Mouse (Mus musculus) megakaryocyte, adult 5-6 weeks (primary cell): Measurements from ENCODE around the gene Rassf10. TPM values are rescaled to one million over a fixed set of nuclear protein-coding genes. Genes with fewer than 3 reads are reported as not detected.

Experiments
- ATAC-seq: 2 replicates; pipeline ENCODE4 v1.8.0; 2016; ENCODE audit warnings: mild to moderate bottlenecking, inconsistent platforms; ENCODE audit not compliant: poor library complexity, severe bottlenecking
- total RNA-seq, 2 experiments: library from RNA; stranded (forward) in 1 of 2; stranded (reverse) in 1 of 2; fragments of 153-499, 151-499 nt in 1 of 2; fragments of 221-1000, 200-1000 nt in 1 of 2; gene quantifications; 2 replicates each; pipeline versions ENCODE4 v1.2.3 to v1.2.4; 2015 to 2017

Rassf10 gene
- total RNA-seq, 2 experiments from 2014 or later = not detected

DNA sequence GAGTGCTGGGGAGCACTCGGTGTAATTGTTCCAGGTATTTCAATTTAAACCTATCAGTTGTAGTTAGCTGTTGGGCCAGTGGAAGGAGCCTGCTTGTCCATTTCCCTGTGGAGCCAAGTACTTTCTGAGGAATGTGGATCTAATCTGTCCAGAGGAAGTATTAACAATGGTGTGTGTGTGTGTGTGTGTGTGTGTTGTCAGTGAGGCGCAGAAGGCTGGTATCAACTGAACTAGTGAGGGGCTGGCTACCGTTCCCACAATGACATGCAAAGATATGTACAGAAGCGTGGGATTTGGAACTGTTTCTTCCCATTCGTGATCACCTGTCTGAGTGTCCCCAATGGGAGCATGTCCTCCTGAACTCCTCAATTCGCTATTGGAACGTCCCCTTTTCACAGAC lies 3.2 kb downstream of the Rassf10 start:
- no peak for ATAC-seq

- no peak for ATAC-seq
Observed at GRCm38 (mm10) chr7:112957630-112958029, 3.9 kb downstream of the Rassf10 start.

- ATAC-seq = no peak
Observed at GRCm38 (mm10) chr7:112966382-112966781, 12.6 kb downstream of the Rassf10 start.

DNA sequence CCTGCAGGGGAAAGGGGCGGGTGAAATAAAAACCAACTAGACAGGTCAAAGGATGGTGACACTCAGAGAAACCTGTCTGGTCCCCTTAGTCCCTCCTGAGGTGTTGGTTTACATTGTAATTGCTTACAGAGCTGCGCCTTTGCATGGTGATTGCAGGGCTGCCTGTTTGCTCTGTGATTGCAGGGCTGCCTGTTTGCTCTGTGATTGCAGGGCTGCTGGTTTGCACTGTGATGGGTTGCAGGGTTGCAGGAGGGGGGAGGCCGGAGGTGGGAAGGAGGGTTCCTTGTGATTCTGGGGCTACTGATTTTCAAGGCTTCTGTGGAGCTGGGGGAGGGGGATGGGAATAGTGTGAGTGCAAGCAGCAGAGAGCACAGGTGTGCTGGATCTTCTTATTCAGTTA lies 13.0 kb downstream of the Rassf10 start:
- no peak for ATAC-seq

- no peak for ATAC-seq
Observed at GRCm38 (mm10) chr7:112983316-112983715, 29.6 kb downstream of the Rassf10 start.

DNA sequence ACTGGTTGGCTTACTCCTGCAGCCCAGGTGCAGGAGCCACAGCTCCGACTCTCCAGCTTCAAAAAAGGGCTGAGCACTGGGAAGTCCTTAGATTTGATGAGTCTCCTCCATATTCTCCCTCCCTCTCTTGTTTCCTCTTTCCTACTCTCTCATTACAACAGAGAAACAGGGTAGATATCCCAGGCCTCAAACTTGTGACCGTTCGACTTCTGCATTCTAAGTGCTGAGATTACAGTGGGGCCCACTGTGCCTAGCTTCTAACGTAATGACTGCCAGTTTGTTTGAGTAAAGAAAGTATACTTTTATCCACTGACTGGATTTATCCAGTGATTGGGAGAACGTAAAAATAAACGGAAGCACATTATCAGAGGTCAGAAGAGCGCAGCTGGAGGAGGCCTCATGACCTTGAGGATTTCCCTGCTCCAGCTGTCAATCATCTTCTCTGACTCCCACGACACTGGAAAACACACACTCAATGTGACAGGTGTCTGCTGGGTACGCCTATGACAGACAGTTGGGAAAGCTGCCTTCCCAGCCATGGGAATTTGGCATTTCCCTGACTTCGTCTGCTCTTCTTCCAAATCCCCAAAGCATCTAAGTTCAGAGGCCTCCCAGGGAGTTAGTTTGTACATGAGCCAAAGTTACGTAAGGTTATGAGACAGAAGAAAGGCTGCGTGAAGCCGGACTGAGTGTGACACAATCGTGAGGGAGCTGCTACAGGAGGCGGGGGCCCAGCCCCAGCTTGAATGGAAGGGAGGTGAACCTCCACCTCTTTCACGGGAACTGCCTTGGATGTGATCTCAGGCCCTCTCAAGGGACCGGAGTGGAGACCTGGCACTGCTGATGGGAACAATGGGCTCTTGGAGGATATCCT lies 31.2 kb downstream of the Rassf10 start:
- ATAC-seq = peak; percentile 87

DNA sequence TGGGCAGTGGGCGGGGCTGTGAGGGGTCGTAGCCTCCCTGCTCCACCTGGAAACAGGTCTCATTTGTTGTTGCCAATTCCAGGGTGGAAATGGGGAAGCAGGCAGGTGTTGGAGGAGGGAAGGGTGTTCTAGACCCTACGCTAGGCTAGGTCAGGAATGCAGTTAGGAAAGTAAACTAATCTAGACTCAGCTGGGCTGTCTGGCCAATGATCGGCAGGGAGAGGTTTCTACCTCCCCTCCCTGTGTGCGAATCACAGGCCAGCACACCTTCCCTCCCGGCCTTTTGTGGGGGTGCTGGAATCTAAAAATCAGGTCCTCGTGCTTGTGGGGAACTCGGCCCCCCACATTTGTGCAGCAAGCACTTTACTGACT lies 31.8 kb downstream of the Rassf10 start:
- ATAC-seq = no peak

- no peak for ATAC-seq
Observed at GRCm38 (mm10) chr7:112992928-112993327, 39.2 kb downstream of the Rassf10 start.

- peak; percentile 56 for ATAC-seq
Observed at GRCm38 (mm10) chr7:113003565-113004255, 49.9 kb downstream of the Rassf10 start.

DNA sequence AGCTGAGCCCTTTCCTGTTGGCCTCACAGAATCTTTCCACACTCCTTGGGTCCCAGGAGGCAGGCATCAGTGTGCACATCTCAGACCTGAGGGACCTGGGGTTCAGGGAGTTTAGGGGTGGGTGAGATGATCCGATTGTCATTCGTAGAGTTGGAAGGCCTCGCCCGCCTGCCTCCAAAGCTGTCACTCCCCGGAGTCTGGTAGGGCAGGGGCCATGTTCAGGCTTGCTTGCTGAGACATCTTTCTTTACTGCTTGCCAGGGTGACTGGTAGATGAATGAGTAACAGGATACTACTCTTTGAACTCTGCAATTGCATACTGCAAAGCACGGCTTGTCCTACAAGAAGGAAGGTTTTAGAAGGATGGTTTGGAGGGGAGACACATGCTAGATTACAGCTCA lies 52.0 kb downstream of the Rassf10 start:
- no peak for ATAC-seq
